In the genomic region with DNA sequence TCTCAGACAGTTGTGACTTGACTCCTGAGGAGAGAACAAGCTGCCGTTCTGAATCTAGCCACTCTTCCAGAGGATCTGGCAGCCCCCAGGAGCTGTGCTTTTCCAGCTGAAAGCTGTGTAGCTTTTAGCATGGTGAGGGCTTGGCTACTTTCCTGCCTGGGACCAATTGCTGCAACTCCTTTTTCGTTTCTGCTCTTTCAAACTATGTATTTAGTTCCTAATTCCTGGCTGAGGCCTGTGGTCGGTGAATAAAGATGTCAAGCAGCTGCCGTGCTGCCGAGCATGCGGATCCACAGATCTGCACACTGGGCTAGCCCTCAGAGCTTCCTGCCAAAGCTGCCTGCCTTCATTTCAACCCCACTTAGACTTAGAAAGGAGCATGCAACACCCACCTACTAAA, we compare ENCODE assay signal across 15 mouse cellular contexts. TPM values are rescaled to one million over a fixed set of nuclear protein-coding genes. Genes with fewer than 3 reads are reported as not detected.
A peak's percentile ranks its signal among the peaks of the same experiment; 100 is the strongest.
DNase-seq lines count a peak whose midpoint lies in the region; ATAC-seq and TF ChIP-seq lines count a peak whose summit lies in the region.
"Had no signal": no experiment of that assay in that cellular context is flagged by ENCODE, and none has a peak within 500 bp of the region (broad histone marks: within the 10 kb centered on the region; RNA-seq: fewer than 3 reads in every experiment).

No protein-coding gene starts in this region.

- no peaks in the 10 kb centered on the region for H3K9me3 ChIP-seq in hindbrain, postnatal 0 days (ENCODE audit: low read length)
- no peaks in the 10 kb centered on the region for H3K9me3 ChIP-seq in hindbrain, embryonic 10.5 days
- H3K9me3 ChIP-seq: forebrain, embryonic 13.5 days; heart, embryonic 10.5 days; hindbrain, embryonic 15.5 days had no signal

- no peak overlapping the region for H3K4me3 ChIP-seq in hindbrain, postnatal 0 days (ENCODE audit: low read length)
- no peak overlapping the region for H3K4me3 ChIP-seq in hindbrain, embryonic 10.5 days
- H3K4me3 ChIP-seq: forebrain, embryonic 13.5 days; heart, embryonic 10.5 days; hindbrain, embryonic 15.5 days; myocyte had no signal

- intact Hi-C loops in left cerebral cortex, postnatal 25 days (cut with DNase I): no loop called here

- peak overlapping the region; percentile 46; the same call in 1 of the 2 replicates for H3K27ac ChIP-seq in hindbrain, postnatal 0 days
- H3K27ac ChIP-seq in hindbrain, embryonic 10.5 days: no peak overlapping the region
- H3K27ac ChIP-seq: forebrain, embryonic 13.5 days; heart, embryonic 10.5 days; hindbrain, embryonic 15.5 days had no signal

- 37% methylated on average over 6 of the region's 6 CpGs for WGBS in hindbrain, postnatal 0 days
- WGBS in hindbrain, embryonic 10.5 days: 84% methylated on average over 6 of the region's 6 CpGs

- TF ChIP-seq CTCF in hindbrain, postnatal 0 days (IDR thresholded peaks at IDR 0.05; ENCODE audit: low read depth): no peak

- no peaks in the 10 kb centered on the region for H3K36me3 ChIP-seq in hindbrain, postnatal 0 days (ENCODE audit: insufficient read depth, low read length)
- 0 out of 2 replicates have a peak, but pooled peaks cover 7% of the 10 kb centered on the region for H3K36me3 ChIP-seq in hindbrain, embryonic 10.5 days
- H3K36me3 ChIP-seq: hindbrain, embryonic 15.5 days had no signal

- no peak for ATAC-seq in hindbrain, postnatal 0 days
- ATAC-seq: forebrain, embryonic 13.5 days had no signal

- no peaks in the 10 kb centered on the region for H3K4me1 ChIP-seq in hindbrain, postnatal 0 days (ENCODE audit: insufficient read depth, low read length)
- H3K4me1 ChIP-seq in hindbrain, embryonic 10.5 days (replicated peaks): 0 out of 2 replicates have a peak, but pooled peaks cover 2% of the 10 kb centered on the region
- H3K4me1 ChIP-seq: forebrain, embryonic 13.5 days had no signal

- H3K4me2 ChIP-seq in hindbrain, postnatal 0 days (ENCODE audit: low read depth, low read length): no peak overlapping the region
- H3K4me2 ChIP-seq: forebrain, embryonic 13.5 days; hindbrain, embryonic 15.5 days had no signal

- peak; percentile 57 for DNase-seq in hindbrain, postnatal 0 days (ENCODE audit: low spot score)
- no peak for DNase-seq in hindbrain, embryonic 10.5 days (ENCODE audit: low spot score)
- DNase-seq in left cerebral cortex, postnatal 25 days (ENCODE audit: low spot score in 2 of 2): peak; percentile 19 to 52
- no peak for DNase-seq in left cerebral cortex, adult 8-10 months (ENCODE audit: low spot score in 2 of 2)
- peak; percentile 17 for DNase-seq in right cerebral cortex, postnatal 4 days
- no peak for DNase-seq in right cerebral cortex, postnatal 36 days (ENCODE audit: low spot score in 2 of 2)
- DNase-seq in T-cell, adult 2 months (ENCODE audit: low spot score): no peak
- DNase-seq: cerebellum, adult 8-10 months; gastrocnemius, postnatal 10 days; right cerebral cortex, postnatal 14 days; thymus, postnatal 4 days had no signal

- no peak overlapping the region for H3K9ac ChIP-seq in hindbrain, postnatal 0 days (replicated peaks; ENCODE audit: low read length)
- H3K9ac ChIP-seq: forebrain, embryonic 13.5 days; hindbrain, embryonic 15.5 days had no signal

- H3K27me3 ChIP-seq in hindbrain, postnatal 0 days (ENCODE audit: insufficient read depth, low read length): no peaks in the 10 kb centered on the region
- H3K27me3 ChIP-seq in hindbrain, embryonic 10.5 days (ENCODE audit: insufficient read depth, poor library complexity, severe bottlenecking): no peaks in the 10 kb centered on the region
- H3K27me3 ChIP-seq: forebrain, embryonic 13.5 days; hindbrain, embryonic 15.5 days had no signal

RNA-seq across cellular contexts. Expression of gene Ptgs1, which starts 45.4 kb away (rescaled TPM):
- 6.8 and 8.0 TPM in 2 replicates for total RNA-seq in hindbrain, postnatal 0 days (2014; rRNA removed)
- polyA plus RNA-seq in hindbrain, postnatal 0 days (2015; fragmentation: Nextera tagmentation; extraction: Ambion mirVana): 7.5 and 7.9 TPM in 2 replicates
- polyA plus RNA-seq in hindbrain, embryonic 10.5 days (2016; fragmentation: Nextera tagmentation; extraction: Ambion mirVana): 4.5 and 5.2 TPM in 2 replicates
- total RNA-seq in left cerebral cortex, postnatal 25 days (2021): 10 to 100 TPM; 15.5 to 19.8 TPM
- 10 to 100 TPM; 23.9 to 31.0 (median 27.8) TPM for total RNA-seq in left cerebral cortex, adult 8-10 months (2022)

RNA-seq across cellular contexts. Expression of gene Rbm18, which starts 48.3 kb away (rescaled TPM):
- total RNA-seq in hindbrain, postnatal 0 days (2014; rRNA removed): 47.3 and 48.6 TPM in 2 replicates
- 98.1 and 100 TPM in 2 replicates for polyA plus RNA-seq in hindbrain, postnatal 0 days (2015; fragmentation: Nextera tagmentation; extraction: Ambion mirVana)
- 88.2 and 98.7 TPM in 2 replicates for polyA plus RNA-seq in hindbrain, embryonic 10.5 days (2016; fragmentation: Nextera tagmentation; extraction: Ambion mirVana)
- 10 to 100 TPM; 53.4 to 54.6 TPM for total RNA-seq in left cerebral cortex, postnatal 25 days (2021)
- total RNA-seq in left cerebral cortex, adult 8-10 months (2022): 10 to 100 TPM; 42.1 to 48.2 (median 42.9) TPM

RNA-seq across cellular contexts. Expression of gene Mrrf, which starts 48.7 kb away (rescaled TPM):
- 12.9 and 32.2 TPM in 2 replicates for total RNA-seq in hindbrain, postnatal 0 days (2014; rRNA removed)
- polyA plus RNA-seq in hindbrain, postnatal 0 days (2015; fragmentation: Nextera tagmentation; extraction: Ambion mirVana): 16.6 and 17.0 TPM in 2 replicates
- 24.7 and 25.9 TPM in 2 replicates for polyA plus RNA-seq in hindbrain, embryonic 10.5 days (2016; fragmentation: Nextera tagmentation; extraction: Ambion mirVana)
- 10 to 100 TPM; 15.5 to 20.0 TPM for total RNA-seq in left cerebral cortex, postnatal 25 days (2021)
- 10 to 100 TPM; 15.4 to 25.6 (median 18.5) TPM for total RNA-seq in left cerebral cortex, adult 8-10 months (2022)

Comparison
In these comparisons a context has a peak if more than half of its experiments do, and no peak if none do; other contexts are left out.
1. DNase-seq: peak in hindbrain, postnatal 0 days (single experiment), left cerebral cortex, postnatal 25 days (2 of 2) and right cerebral cortex, postnatal 4 days (single experiment); none in hindbrain, embryonic 10.5 days (single experiment), left cerebral cortex, adult 8-10 months (0 of 2), right cerebral cortex, postnatal 36 days (0 of 2) and T-cell, adult 2 months (single experiment).